Mouse (Mus musculus) bone marrow, adult 2 months (tissue): ENCODE results near the gene Pik3r1. TPM values are rescaled to one million over a fixed set of nuclear protein-coding genes. Genes with fewer than 3 reads are reported as not detected.
A peak's percentile ranks its signal among the peaks of the same experiment; 100 is the strongest.

ENCODE experiments used
- H3K27ac ChIP-seq: fragments of 200-500 bp; 2 replicates; pipeline ENCODE4 v1.5.1; 2012; ENCODE audit warnings: low read depth, mild to moderate bottlenecking, control low read depth, inconsistent platforms, low read length; ENCODE audit not compliant: control insufficient read depth, poor library complexity, insufficient read depth
- H3K4me1 ChIP-seq: fragments of 200-500 bp; 2 replicates; pipeline ENCODE4 v1.6.1; 2011; ENCODE audit warnings: low read length; ENCODE audit not compliant: control insufficient read depth, insufficient read depth
- H3K4me3 ChIP-seq: fragments of 200-500 bp; replicated peaks from 2 replicates; pipeline ENCODE3; 2011; ENCODE audit warnings: mild to moderate bottlenecking, low read depth, low read length, control low read depth; ENCODE audit not compliant: control insufficient read depth
- CTCF ChIP-seq: fragments of 200-500 bp; IDR thresholded peaks from 2 replicates; pipeline ENCODE4 v1.5.1; 2011; ENCODE audit warnings: low read length, control low read depth; ENCODE audit not compliant: control insufficient read depth, insufficient read depth
- POLR2A ChIP-seq: fragments of 200-500 bp; IDR thresholded peaks from 2 replicates; pipeline ENCODE4 v1.6.1; 2011; ENCODE audit warnings: low read depth, mild to moderate bottlenecking, control low read depth, low read length, borderline replicate concordance; ENCODE audit not compliant: control insufficient read depth
- WGBS: fragments of 180-500 bp; shearing (Covaris S2); methylation state at CpG from one replicate; pipeline ENCODE4 v1.1.7; 2018; 5-methylcytosine and 5-hydroxymethylcytosine counted together
- polyA plus RNA-seq: library from polyadenylated mRNA; stranded (reverse); fragments of >200 nt; gene quantifications from 2 replicates; pipeline ENCODE4 v1.2.4, GENCODE M21; 2011; ENCODE audit warnings: low replicate concordance; ENCODE audit not compliant: missing spikeins, insufficient read depth, insufficient read length

Pik3r1 gene
- polyA plus RNA-seq, 1 experiment = 34.7 TPM

DNA sequence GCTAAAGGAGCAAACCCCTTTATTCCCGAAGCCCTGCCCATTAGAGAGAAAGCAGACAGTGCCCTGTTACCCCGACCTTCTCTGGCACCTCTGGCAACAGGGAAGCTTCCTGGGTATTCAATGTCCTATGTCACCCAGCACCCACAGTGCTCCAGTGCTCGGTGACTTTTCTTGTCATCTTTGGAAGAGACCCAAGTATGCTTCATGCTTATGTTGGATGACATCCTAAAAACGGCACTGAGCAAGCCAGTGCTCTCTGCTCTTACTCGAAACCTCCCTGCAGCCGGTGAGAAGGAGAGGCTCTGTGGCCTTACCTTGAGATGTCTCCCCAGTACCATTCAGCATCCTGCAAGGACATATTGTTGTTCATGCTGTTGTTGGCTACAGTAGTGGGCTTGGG lies 77.8 kb downstream of the Pik3r1 start:
- TF ChIP-seq CTCF = no peak
- no peak for TF ChIP-seq POLR2A
- Histone ChIP-seq H3K4me1 (peaks cover 2% of the 10 kb centered on the region), H3K4me3 (peak overlapping the region; percentile 62), H3K27ac (no peak overlapping the region)
- 58% methylated on average over 6 of the region's 6 CpGs for WGBS

- no peak for TF ChIP-seq CTCF
- no peak for TF ChIP-seq POLR2A
- 87% methylated on average over 13 of the region's 13 CpGs for WGBS
- Histone ChIP-seq H3K4me1 (no peaks in the 10 kb centered on the region; the same call in 1 of the 2 replicates), H3K4me3 (no peak overlapping the region), H3K27ac (no peak overlapping the region)
These were observed 81.8 kb downstream of the Pik3r1 start for GRCm38 (mm10) chr13:101686256-101686655.

GRCm38 (mm10) chr13:101684706-101685105 lies 83.3 kb downstream of the Pik3r1 start:
- 83% methylated on average over 14 of the region's 14 CpGs for WGBS
- H3K27ac ChIP-seq = no peak overlapping the region
- H3K4me1 ChIP-seq = no peaks in the 10 kb centered on the region; the same call in 1 of the 2 replicates
- TF ChIP-seq POLR2A (no peak), CTCF (no peak)
- H3K4me3 ChIP-seq = no peak overlapping the region

GRCm38 (mm10) chr13:101682378-101682777 lies 85.6 kb downstream of the Pik3r1 start:
- WGBS = 28% methylated on average over 4 of the region's 4 CpGs
- TF ChIP-seq CTCF (no peak), POLR2A (no peak)
- H3K4me1 ChIP-seq = no peaks in the 10 kb centered on the region; the same call in 1 of the 2 replicates
- no peak overlapping the region for H3K27ac ChIP-seq
- H3K4me3 ChIP-seq = no peak overlapping the region

DNA sequence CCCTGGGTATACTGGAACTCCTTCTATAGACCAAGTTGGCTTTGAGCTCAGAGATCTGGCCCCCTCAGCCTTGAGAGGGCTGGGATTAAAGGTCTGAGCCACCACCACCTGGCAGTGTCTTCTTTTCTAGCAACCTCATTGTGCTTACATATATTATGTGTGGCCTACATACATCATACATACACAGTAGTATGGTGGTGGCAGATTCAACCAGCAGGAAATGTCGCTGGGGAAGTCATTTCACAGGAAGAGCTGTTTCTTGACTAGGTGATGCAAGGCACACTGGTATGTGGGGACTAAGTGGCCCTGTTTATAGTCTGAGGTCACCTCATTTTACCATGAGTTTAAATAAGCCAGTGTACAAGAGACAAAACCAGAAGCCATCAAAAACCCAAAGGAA lies 87.9 kb downstream of the Pik3r1 start:
- Histone ChIP-seq H3K4me1 (no peaks in the 10 kb centered on the region; the same call in 1 of the 2 replicates), H3K4me3 (no peak overlapping the region), H3K27ac (0 out of 2 replicates have a peak overlapping the region, but pooled peaks have one; percentile 23)
- WGBS = 52% methylated on average over 1 of the region's 1 CpGs
- no peak for TF ChIP-seq POLR2A
- TF ChIP-seq CTCF = no peak

GRCm38 (mm10) chr13:101678984-101679383 lies 89.0 kb downstream of the Pik3r1 start:
- no peak for TF ChIP-seq POLR2A
- no peak for TF ChIP-seq CTCF
- Histone ChIP-seq H3K4me1 (no peaks in the 10 kb centered on the region; the same call in 1 of the 2 replicates), H3K27ac (no peak overlapping the region), H3K4me3 (no peak overlapping the region)
- 53% methylated on average over 1 of the region's 1 CpGs for WGBS

GRCm38 (mm10) chr13:101678036-101678435 lies 90.0 kb downstream of the Pik3r1 start:
- Histone ChIP-seq H3K4me3 (no peak overlapping the region), H3K27ac (no peak overlapping the region), H3K4me1 (no peaks in the 10 kb centered on the region; the same call in 1 of the 2 replicates)
- WGBS = 79% methylated on average over 4 of the region's 4 CpGs
- TF ChIP-seq CTCF (no peak), POLR2A (no peak)

GRCm38 (mm10) chr13:101673876-101674275 lies 94.1 kb downstream of the Pik3r1 start:
- no peak overlapping the region for H3K27ac ChIP-seq
- H3K4me3 ChIP-seq = no peak overlapping the region
- TF ChIP-seq POLR2A (no peak), CTCF (no peak)
- H3K4me1 ChIP-seq = no peaks in the 10 kb centered on the region
- 73% methylated on average over 3 of the region's 3 CpGs for WGBS

GRCm38 (mm10) chr13:101668859-101669258 lies 99.2 kb downstream of the Pik3r1 start:
- no peak for TF ChIP-seq CTCF
- no peak for TF ChIP-seq POLR2A
- Histone ChIP-seq H3K27ac (no peak overlapping the region), H3K4me1 (no peaks in the 10 kb centered on the region; the same call in 1 of the 2 replicates), H3K4me3 (no peak overlapping the region)
- 21% methylated on average over 3 of the region's 3 CpGs for WGBS
